Mouse (Mus musculus): ENCODE results near the gene Sem1.

DNA sequence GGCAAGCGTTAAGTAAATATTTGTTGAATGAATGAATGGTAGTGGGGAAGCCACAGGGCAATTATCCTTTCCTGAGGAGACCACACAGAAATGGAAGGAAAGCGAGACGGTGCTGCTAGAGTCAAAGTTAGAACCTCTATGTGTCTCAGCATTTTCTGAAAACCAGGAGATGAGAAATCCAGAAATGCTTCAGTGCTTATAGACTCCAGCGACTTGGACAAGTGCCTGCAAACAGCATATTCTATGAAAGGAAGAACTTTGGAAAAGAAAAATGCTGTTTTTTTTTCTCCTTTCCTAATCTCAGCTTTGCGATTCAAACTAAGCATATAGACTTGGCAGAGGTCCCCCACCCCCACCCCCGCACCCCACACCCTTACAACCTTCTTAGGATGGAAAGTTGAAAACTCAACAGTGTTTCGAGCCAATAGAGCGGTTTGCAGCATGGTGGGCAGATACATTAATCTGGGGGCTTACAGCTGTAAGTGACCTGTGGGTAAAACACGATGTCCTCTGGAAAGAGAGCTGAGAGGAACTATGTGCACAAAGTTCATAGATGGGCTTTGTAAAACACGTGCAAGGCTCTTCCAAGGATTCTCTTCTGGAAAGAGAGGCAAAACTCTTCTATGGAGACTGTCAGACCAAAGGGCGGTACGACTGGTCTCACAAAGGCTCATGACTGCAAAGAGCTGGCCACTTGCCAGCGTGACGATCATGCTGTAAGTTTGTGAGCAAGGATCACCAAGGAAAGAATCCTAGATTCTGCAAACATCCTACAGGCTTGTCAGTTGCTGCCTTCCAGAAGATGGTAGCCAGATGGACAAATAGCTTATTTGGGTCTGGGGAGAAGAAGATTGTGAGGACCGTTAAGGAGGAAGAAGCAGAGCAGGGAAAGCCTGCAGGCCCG lies 44.6 kb upstream of the Sem1 start:
- TF ChIP-seq CTCF (IDR thresholded peaks at IDR 0.05; ENCODE audit: low read depth) (no peak), EP300 (IDR thresholded peaks at IDR 0.05; ENCODE audit: low read depth) (no peak)

Data from liver, embryonic 14.5 days (tissue).